Mouse (Mus musculus) gastrocnemius, postnatal 10 days (tissue): Measurements from ENCODE around the gene Kti12. TPM values are rescaled to one million over a fixed set of nuclear protein-coding genes. Genes with fewer than 3 reads are reported as not detected.
A peak's percentile ranks its signal among the peaks of the same experiment; 100 is the strongest.

Source experiments
- DNase-seq: peaks from one replicate; pipeline ENCODE4 v3.0.0; 2021; ENCODE audit warnings: mixed read lengths
- total RNA-seq, 2 experiments: library from RNA; stranded (reverse); gene quantifications; 2 replicates each; pipeline ENCODE4 v1.2.3; 2021

Gene Kti12
- total RNA-seq, 2 experiments from 2014 or later: 16.8 to 18.5 TPM

DNA sequence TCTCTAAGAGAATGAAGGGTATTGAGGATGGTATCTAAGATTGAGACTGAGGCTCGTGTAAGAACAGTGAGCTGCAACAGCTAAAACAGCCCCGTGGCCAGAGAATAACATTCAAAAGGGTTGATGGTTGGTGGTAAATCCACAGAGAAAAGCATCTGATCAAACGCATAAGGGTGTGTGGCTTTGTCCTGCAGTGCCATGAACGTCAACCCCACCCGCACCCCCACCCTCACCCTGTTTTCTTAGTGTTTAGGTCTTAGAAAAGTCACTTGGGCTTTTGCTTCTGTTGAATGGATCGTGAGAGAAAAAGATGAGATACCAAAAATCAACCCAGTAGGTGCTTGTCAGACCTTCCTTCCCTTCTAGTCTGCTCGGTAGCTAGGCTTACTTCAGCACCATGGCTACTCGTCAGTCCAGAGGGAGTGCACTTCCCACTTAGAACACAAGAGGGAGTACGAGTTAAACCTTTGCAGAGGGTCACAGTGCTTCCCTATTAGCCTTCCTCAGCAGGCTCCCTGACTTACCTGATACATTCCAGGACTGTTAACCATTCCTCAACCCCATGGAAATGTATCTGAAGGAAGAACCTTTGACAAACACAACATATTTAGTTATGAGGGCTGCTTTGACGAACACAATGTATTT is 22.3 kb downstream of the Kti12 start:
- DNase-seq: peak; percentile 71

- no peak for DNase-seq
Measured at GRCm38 (mm10) chr4:108873746-108874145, 26.2 kb downstream of the Kti12 start.

- DNase-seq: no peak
Measured at GRCm38 (mm10) chr4:108877901-108878300, 30.3 kb downstream of the Kti12 start.

- peak; percentile 42 for DNase-seq
Measured at GRCm38 (mm10) chr4:108878963-108879822, 31.6 kb downstream of the Kti12 start, which contains the start of gene Rab3b. Gene Rab3b, plus strand, starts transcription at chr4:108879063.

DNA sequence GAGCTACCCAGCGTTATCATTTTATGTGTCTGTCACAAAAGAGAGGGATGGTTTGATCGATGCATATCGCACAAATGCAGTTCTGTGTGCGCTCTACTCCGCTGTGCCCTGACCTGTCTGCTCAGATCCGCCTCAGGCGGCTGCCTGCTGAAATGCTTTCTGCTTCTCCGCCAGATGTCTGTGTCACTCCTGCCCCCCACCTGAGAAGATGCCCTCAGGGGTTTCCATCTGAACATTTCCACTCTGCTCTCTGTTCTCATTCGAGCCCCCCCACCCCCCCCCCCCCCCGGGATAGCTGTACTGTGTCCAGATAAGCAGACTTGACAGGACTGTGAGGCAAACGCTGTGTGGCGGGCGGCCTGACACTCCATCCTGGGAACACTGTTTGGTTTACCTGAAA is 36.2 kb downstream of the Kti12 start:
- no peak for DNase-seq

DNA sequence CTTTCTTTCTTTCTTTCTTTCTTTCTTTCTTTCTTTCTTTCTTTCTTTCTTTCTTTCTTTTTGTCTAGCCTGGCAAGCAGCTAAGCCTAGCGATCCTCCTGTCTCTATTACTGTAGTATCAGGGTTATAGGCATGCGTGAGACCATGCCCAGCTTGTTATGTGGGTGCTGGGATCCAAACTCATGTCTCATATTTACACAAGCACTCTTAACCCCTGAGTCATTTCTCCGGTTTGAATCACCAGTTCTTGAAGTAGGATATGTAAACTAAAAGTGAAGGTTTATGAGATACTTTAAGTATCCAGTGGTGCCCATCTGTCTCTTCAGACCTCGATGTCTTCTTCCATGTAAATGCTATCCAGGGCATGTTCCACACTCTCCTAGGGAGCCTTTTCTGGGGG is 39.9 kb downstream of the Kti12 start:
- no peak for DNase-seq

DNA sequence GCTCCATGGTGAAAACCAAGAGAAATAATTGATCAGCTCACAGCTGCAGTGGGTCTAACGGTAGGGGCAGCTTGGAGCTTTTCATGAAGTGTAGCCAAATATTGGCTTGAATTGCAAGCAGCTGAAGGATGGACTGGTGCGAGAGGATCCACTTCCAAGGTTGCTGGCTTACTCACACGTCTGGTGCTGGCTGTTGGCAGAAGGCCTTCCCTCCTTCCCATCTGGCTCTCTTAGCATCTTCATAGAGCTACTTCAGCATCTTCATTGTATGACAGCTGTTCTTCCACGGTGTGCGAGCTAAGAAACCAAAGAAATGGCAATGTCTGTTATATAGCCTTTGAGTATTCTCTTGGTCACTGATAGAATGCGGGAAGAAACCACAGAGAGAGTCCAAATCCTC is 43.3 kb downstream of the Kti12 start:
- DNase-seq: no peak

Other genes with a start within 250 kb of the Kti12 start
- gene Cc2d1b, start 227.8 kb upstream of the Kti12 start, total RNA-seq: 10 to 100 TPM; 20.0 to 24.8 TPM
- gene 3110021N24Rik, start 128.1 kb upstream of the Kti12 start, total RNA-seq: 1 to 10 TPM in 1 of 2 experiments, under 1 TPM in 1; 0.42 to 1.2 TPM
- gene Zfyve9, start 67.0 kb upstream of the Kti12 start, total RNA-seq: 10 to 100 TPM; 26.1 to 28.5 TPM
- gene Btf3l4, start 14.2 kb upstream of the Kti12 start, total RNA-seq: 10 to 100 TPM; 72.7 to 76.4 TPM
- gene Txndc12, start 13.2 kb upstream of the Kti12 start, total RNA-seq: 10 to 100 TPM; 26.8 to 27.3 TPM
- not detected for gene A730015C16Rik, start 834 bp downstream of the Kti12 start, total RNA-seq
- 1 to 10 TPM in 1 of 2 experiments, under 1 TPM in 1; 0.52 to 1.1 TPM for gene Rab3b, start 31.3 kb downstream of the Kti12 start, total RNA-seq
- gene Nrd1, start 152.9 kb downstream of the Kti12 start, total RNA-seq: 100 to 1,000 TPM in 1 of 2 experiments, 10 to 100 TPM in 1; 80.9 to 113 TPM